Mouse (Mus musculus) brain, embryonic 14.5 days (tissue): Measurements from ENCODE around the gene Pgam2.

Source experiments
- CTCF ChIP-seq: fragments of 200-500 bp; IDR thresholded peaks from 2 replicates; pipeline ENCODE4 v1.5.1; 2012; ENCODE audit warnings: inconsistent platforms, mild to moderate bottlenecking, moderate library complexity, borderline replicate concordance; ENCODE audit not compliant: insufficient read depth, insufficient read length; ENCODE audit errors: extremely low read depth
- POLR2A ChIP-seq: fragments of 200-500 bp; IDR thresholded peaks from 2 replicates; pipeline ENCODE4 v1.6.1; 2012; ENCODE audit warnings: mild to moderate bottlenecking, inconsistent platforms, borderline replicate concordance; ENCODE audit not compliant: poor library complexity, insufficient read depth, insufficient read length, severe bottlenecking; ENCODE audit errors: extremely low read depth

- TF ChIP-seq CTCF = no peak
- no peak for TF ChIP-seq POLR2A
These were observed 46.9 kb upstream of the Pgam2 start for GRCm38 (mm10) chr11:5850452-5850851.
